In the genomic region with DNA sequence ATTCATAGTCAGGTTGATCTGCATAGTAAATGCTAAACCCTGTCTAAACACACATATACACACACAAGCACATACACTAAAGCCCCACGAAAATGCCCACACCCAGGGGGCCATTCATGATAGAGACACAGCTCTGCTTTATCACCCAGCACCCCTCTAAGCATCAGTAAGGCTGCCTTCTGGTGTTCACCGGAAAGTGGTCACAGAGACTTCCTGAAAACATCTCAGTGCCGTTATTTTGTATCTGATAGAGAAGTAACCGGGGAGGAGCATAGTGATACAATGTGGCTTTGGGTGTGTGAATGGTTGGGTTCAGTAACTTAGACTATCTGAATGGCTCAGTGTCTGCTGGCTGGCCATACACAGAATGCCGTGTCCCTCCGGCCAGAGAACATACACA, we compare ENCODE assay signal across 18 mouse cellular contexts. TPM values are rescaled to one million over a fixed set of nuclear protein-coding genes. Genes with fewer than 3 reads are reported as not detected.
"Had no signal": no experiment of that assay in that cellular context is flagged by ENCODE, and none has a peak within 500 bp of the region (broad histone marks: within the 10 kb centered on the region; RNA-seq: fewer than 3 reads in every experiment).

No protein-coding gene starts in this region.

RNA-seq across cellular contexts. Expression of gene Unc93a, which starts 42.0 kb away (rescaled TPM):
- polyA plus RNA-seq: liver, embryonic 15.5 days; liver, postnatal 0 days; lung, embryonic 15.5 days; lung, postnatal 0 days; macrophage; midbrain, embryonic 10.5 days; midbrain, embryonic 12.5 days; midbrain, embryonic 14.5 days; midbrain, embryonic 16.5 days; neural tube, embryonic 12.5 days; neural tube, embryonic 14.5 days; spleen, adult 2 months; stomach, embryonic 15.5 days; urinary bladder, adult 2 months had no signal

RNA-seq across cellular contexts. Expression of gene Smok2a, which starts 47.4 kb away (rescaled TPM):
- total RNA-seq: neutrophil, adult 5-6 weeks had no signal
- polyA plus RNA-seq: liver, embryonic 15.5 days; liver, postnatal 0 days; lung, adult 2 months; lung, embryonic 15.5 days; lung, postnatal 0 days; macrophage; midbrain, embryonic 10.5 days; midbrain, embryonic 12.5 days; midbrain, embryonic 14.5 days; midbrain, embryonic 16.5 days; neural tube, embryonic 12.5 days; neural tube, embryonic 14.5 days; spleen, adult 2 months; stomach, embryonic 15.5 days; stomach, postnatal 0 days; thymus, adult 2 months; urinary bladder, adult 2 months had no signal

RNA-seq across cellular contexts. Expression of gene Smok2b, which starts 56.5 kb away (rescaled TPM):
- total RNA-seq: neutrophil, adult 5-6 weeks had no signal
- polyA plus RNA-seq: liver, embryonic 15.5 days; liver, postnatal 0 days; lung, adult 2 months; lung, embryonic 15.5 days; lung, postnatal 0 days; macrophage; midbrain, embryonic 10.5 days; midbrain, embryonic 12.5 days; midbrain, embryonic 14.5 days; midbrain, embryonic 16.5 days; neural tube, embryonic 12.5 days; neural tube, embryonic 14.5 days; spleen, adult 2 months; stomach, embryonic 15.5 days; stomach, postnatal 0 days; thymus, adult 2 months; urinary bladder, adult 2 months had no signal
